Mouse (Mus musculus) heart, postnatal 0 days (tissue): ENCODE results near the gene Zwilch.

Source experiments
- CTCF ChIP-seq: IDR thresholded peaks from 2 replicates; pipeline ENCODE4 v1.5.1; 2016; ENCODE audit warnings: antibody characterized with exemption, control low read depth, low read depth
- EP300 ChIP-seq: IDR thresholded peaks from 2 replicates; pipeline ENCODE4 v1.6.1; 2016; ENCODE audit warnings: antibody characterized with exemption, low read depth

GRCm38 (mm10) chr9:64098282-64098681 is 74.6 kb downstream of the Zwilch start:
- TF ChIP-seq CTCF (peak; percentile 64), EP300 (no peak)
